In genomic region chr6:72369557-72369956, GRCm38 (mm10) we compare ENCODE assay signal across 15 mouse cellular contexts. TPM values are rescaled to one million over a fixed set of nuclear protein-coding genes. Genes with fewer than 3 reads are reported as not detected.
DNase-seq lines count a peak whose midpoint lies in the region; ATAC-seq and TF ChIP-seq lines count a peak whose summit lies in the region.
"Had no signal": no experiment of that assay in that cellular context is flagged by ENCODE, and none has a peak within 500 bp of the region (broad histone marks: within the 10 kb centered on the region; RNA-seq: fewer than 3 reads in every experiment).

No protein-coding gene starts in this region.

- no peak for ATAC-seq in kidney, postnatal 0 days (replicated peaks; ENCODE audit: low FRiP score, low read depth)
- ATAC-seq in kidney, embryonic 15.5 days (replicated peaks; ENCODE audit: low FRiP score), result no peak
- ATAC-seq in erythroid progenitor cell, adult 5-6 weeks (replicated peaks; ENCODE audit: low FRiP score, poor library complexity, severe bottlenecking), result 0 out of 2 replicates have a peak, but pooled peaks have one; percentile 32

- no peak for DNase-seq in kidney, postnatal 0 days (ENCODE audit: low spot score)
- peak; percentile 77 for DNase-seq in 3T3-L1 (ENCODE audit: low read depth, low spot score)
- DNase-seq in ES-CJ7 (ENCODE audit: low read depth, low spot score), result peak; percentile 56
- DNase-seq in thymus, adult 2 months, result no peak
- no peak for DNase-seq in ovary, postnatal 10 days (ENCODE audit: low spot score)
- DNase-seq: cerebellum, adult 8-10 months; kidney, postnatal 10 days; thymus, postnatal 25 days had no signal

- 80% methylated on average over 4 of the region's 4 CpGs for WGBS in kidney, postnatal 0 days
- 83% methylated on average over 4 of the region's 4 CpGs for WGBS in kidney, embryonic 15.5 days
- 94% methylated on average over 4 of the region's 4 CpGs for WGBS in thymus, adult 2 months

- peak; percentile 15; the same call in 1 of the 2 replicates for TF ChIP-seq CTCF in kidney, postnatal 0 days (IDR thresholded peaks at IDR 0.05; ENCODE audit: low read depth)
- TF ChIP-seq CTCF in thymus, adult 2 months (IDR thresholded peaks at IDR 0.05; ENCODE audit: borderline replicate concordance, control insufficient read depth, extremely low read depth, insufficient read depth, low read length, poor library complexity), result no peak

- H3K9ac ChIP-seq in kidney, postnatal 0 days (ENCODE audit: low read depth, low read length), result no peak overlapping the region
- no peak overlapping the region for H3K9ac ChIP-seq in kidney, embryonic 15.5 days
- H3K9ac ChIP-seq: hindbrain, embryonic 13.5 days; midbrain, embryonic 12.5 days; neural tube, embryonic 12.5 days had no signal

- no peaks in the 10 kb centered on the region for H3K36me3 ChIP-seq in kidney, postnatal 0 days (ENCODE audit: insufficient read depth, low read length)
- no peaks in the 10 kb centered on the region for H3K36me3 ChIP-seq in kidney, embryonic 15.5 days
- no peaks in the 10 kb centered on the region for H3K36me3 ChIP-seq in thymus, adult 2 months (ENCODE audit: control insufficient read depth, insufficient read depth, low read length)
- H3K36me3 ChIP-seq: forebrain, embryonic 10.5 days; hindbrain, embryonic 13.5 days; midbrain, embryonic 12.5 days; neural tube, embryonic 12.5 days had no signal

- H3K4me3 ChIP-seq in kidney, postnatal 0 days (replicated peaks; ENCODE audit: low read depth, low read length), result no peak overlapping the region
- no peak overlapping the region for H3K4me3 ChIP-seq in kidney, embryonic 15.5 days (replicated peaks)
- H3K4me3 ChIP-seq in thymus, adult 2 months (ENCODE audit: control insufficient read depth, insufficient read depth, low read length), result no peak overlapping the region
- H3K4me3 ChIP-seq: forebrain, embryonic 10.5 days; heart, embryonic 13.5 days; hindbrain, embryonic 13.5 days; midbrain, embryonic 12.5 days; neural tube, embryonic 12.5 days had no signal

- no peak overlapping the region for H3K4me2 ChIP-seq in kidney, postnatal 0 days (ENCODE audit: low read length)
- H3K4me2 ChIP-seq in kidney, embryonic 15.5 days, result no peak overlapping the region
- H3K4me2 ChIP-seq: heart, embryonic 13.5 days; hindbrain, embryonic 13.5 days; midbrain, embryonic 12.5 days; neural tube, embryonic 12.5 days had no signal

- H3K4me1 ChIP-seq in kidney, postnatal 0 days (replicated peaks; ENCODE audit: insufficient read depth, low read length), result peaks cover 8% of the 10 kb centered on the region; the same call in 1 of the 2 replicates
- H3K4me1 ChIP-seq in kidney, embryonic 15.5 days, result peaks cover 15% of the 10 kb centered on the region; the same call in 1 of the 2 replicates
- H3K4me1 ChIP-seq in thymus, adult 2 months (replicated peaks; ENCODE audit: control insufficient read depth, insufficient read depth, low read length), result peaks cover 7% of the 10 kb centered on the region
- H3K4me1 ChIP-seq: midbrain, embryonic 12.5 days; neural tube, embryonic 12.5 days had no signal

- no peak for TF ChIP-seq POLR2A in thymus, adult 2 months (IDR thresholded peaks at IDR 0.05; ENCODE audit: control insufficient read depth, extremely low read depth, insufficient read depth, low read length, poor library complexity)

- no peaks in the 10 kb centered on the region for H3K9me3 ChIP-seq in kidney, postnatal 0 days (replicated peaks; ENCODE audit: low read length)
- no peaks in the 10 kb centered on the region for H3K9me3 ChIP-seq in kidney, embryonic 15.5 days (replicated peaks)
- H3K9me3 ChIP-seq: forebrain, embryonic 10.5 days; heart, embryonic 13.5 days; hindbrain, embryonic 13.5 days; midbrain, embryonic 12.5 days; neural tube, embryonic 12.5 days had no signal

- H3K27me3 ChIP-seq in kidney, postnatal 0 days (ENCODE audit: insufficient read depth, low read length), result no peaks in the 10 kb centered on the region
- no peaks in the 10 kb centered on the region for H3K27me3 ChIP-seq in kidney, embryonic 15.5 days
- no peaks in the 10 kb centered on the region for H3K27me3 ChIP-seq in thymus, adult 2 months (ENCODE audit: control insufficient read depth, insufficient read depth, low read length)
- H3K27me3 ChIP-seq: heart, embryonic 13.5 days; neural tube, embryonic 12.5 days had no signal

- no peak overlapping the region for H3K27ac ChIP-seq in kidney, postnatal 0 days
- H3K27ac ChIP-seq in kidney, embryonic 15.5 days, result no peak overlapping the region
- no peak overlapping the region for H3K27ac ChIP-seq in thymus, adult 2 months (ENCODE audit: control insufficient read depth, insufficient read depth, low read length)
- H3K27ac ChIP-seq: forebrain, embryonic 10.5 days; hindbrain, embryonic 13.5 days; midbrain, embryonic 12.5 days; neural tube, embryonic 12.5 days had no signal

RNA-seq across cellular contexts. Expression of gene Rnf181, which starts 2.8 kb away (rescaled TPM):
- polyA plus RNA-seq in kidney, postnatal 0 days (2015; fragmentation: Nextera tagmentation; extraction: Ambion mirVana), result 150 and 164 TPM in 2 replicates
- polyA plus RNA-seq in kidney, embryonic 15.5 days (2015; fragmentation: Nextera tagmentation; extraction: Ambion mirVana), result 116 and 130 TPM in 2 replicates
- total RNA-seq in erythroid progenitor cell, adult 5-6 weeks (2015; ENCODE audit: low replicate concordance), result 68.5 and 96.0 TPM in 2 replicates
- total RNA-seq in erythroid progenitor cell, adult 5-6 weeks (2017; ENCODE audit: low replicate concordance), result 56.4 and 69.8 TPM in 2 replicates
- 90.7 and 98.9 TPM in 2 replicates for polyA plus RNA-seq in thymus, adult 2 months (2012; rRNA removed)

RNA-seq across cellular contexts. Expression of gene Vamp5, which starts 10.7 kb away (rescaled TPM):
- polyA plus RNA-seq in kidney, postnatal 0 days (2015; fragmentation: Nextera tagmentation; extraction: Ambion mirVana), result 45.6 and 50.1 TPM in 2 replicates
- polyA plus RNA-seq in kidney, embryonic 15.5 days (2015; fragmentation: Nextera tagmentation; extraction: Ambion mirVana), result 35.0 and 40.7 TPM in 2 replicates
- 85.1 and 98.0 TPM in 2 replicates for total RNA-seq in erythroid progenitor cell, adult 5-6 weeks (2015; ENCODE audit: low replicate concordance)
- total RNA-seq in erythroid progenitor cell, adult 5-6 weeks (2017; ENCODE audit: low replicate concordance), result 23.8 and 24.3 TPM in 2 replicates
- polyA plus RNA-seq in thymus, adult 2 months (2012; rRNA removed), result 18.2 and 24.0 TPM in 2 replicates

RNA-seq across cellular contexts. Expression of gene Tmem150a, which starts 14.3 kb away (rescaled TPM):
- 50.5 and 50.6 TPM in 2 replicates for polyA plus RNA-seq in kidney, postnatal 0 days (2015; fragmentation: Nextera tagmentation; extraction: Ambion mirVana)
- 24.0 and 26.7 TPM in 2 replicates for polyA plus RNA-seq in kidney, embryonic 15.5 days (2015; fragmentation: Nextera tagmentation; extraction: Ambion mirVana)
- total RNA-seq in erythroid progenitor cell, adult 5-6 weeks (2015; ENCODE audit: low replicate concordance), result 3.2 and 11.7 TPM in 2 replicates
- 0.61 TPM in 1 of 2 replicates, not detected in the other for total RNA-seq in erythroid progenitor cell, adult 5-6 weeks (2017; ENCODE audit: low replicate concordance)
- 14.4 and 19.4 TPM in 2 replicates for polyA plus RNA-seq in thymus, adult 2 months (2012; rRNA removed)

RNA-seq across cellular contexts. Expression of gene Vamp8, which starts 20.9 kb away (rescaled TPM):
- polyA plus RNA-seq in kidney, postnatal 0 days (2015; fragmentation: Nextera tagmentation; extraction: Ambion mirVana), result 228 and 241 TPM in 2 replicates
- polyA plus RNA-seq in kidney, embryonic 15.5 days (2015; fragmentation: Nextera tagmentation; extraction: Ambion mirVana), result 146 and 150 TPM in 2 replicates
- 234 and 259 TPM in 2 replicates for total RNA-seq in erythroid progenitor cell, adult 5-6 weeks (2015; ENCODE audit: low replicate concordance)
- total RNA-seq in erythroid progenitor cell, adult 5-6 weeks (2017; ENCODE audit: low replicate concordance), result 212 and 229 TPM in 2 replicates
- 104 and 149 TPM in 2 replicates for polyA plus RNA-seq in thymus, adult 2 months (2012; rRNA removed)

RNA-seq across cellular contexts. Expression of gene 0610030E20Rik, which starts 22.4 kb away (rescaled TPM):
- polyA plus RNA-seq in kidney, postnatal 0 days (2015; fragmentation: Nextera tagmentation; extraction: Ambion mirVana), result 21.8 and 24.4 TPM in 2 replicates
- 27.6 and 29.8 TPM in 2 replicates for polyA plus RNA-seq in kidney, embryonic 15.5 days (2015; fragmentation: Nextera tagmentation; extraction: Ambion mirVana)
- 23.4 and 33.1 TPM in 2 replicates for total RNA-seq in erythroid progenitor cell, adult 5-6 weeks (2015; ENCODE audit: low replicate concordance)
- 21.6 and 29.3 TPM in 2 replicates for total RNA-seq in erythroid progenitor cell, adult 5-6 weeks (2017; ENCODE audit: low replicate concordance)
- 42.2 and 42.3 TPM in 2 replicates for polyA plus RNA-seq in thymus, adult 2 months (2012; rRNA removed)

Comparison
In these comparisons a context has a peak if more than half of its experiments do, and no peak if none do; other contexts are left out.
1. DNase-seq: peak in 3T3-L1 (single experiment) and ES-CJ7 (single experiment); none in kidney, postnatal 0 days (single experiment), thymus, adult 2 months (single experiment) and ovary, postnatal 10 days (single experiment).